Mouse (Mus musculus) T-cell, adult 66 days (primary cell): ENCODE measurements around the gene 2310061I04Rik. TPM values are rescaled to one million over a fixed set of nuclear protein-coding genes. Genes with fewer than 3 reads are reported as not detected.

Experiments
- total RNA-seq, 2 experiments: library from RNA; stranded (reverse); gene quantifications; 3 replicates in 1 of 2; 4 replicates in 1 of 2; pipeline ENCODE4 v1.2.4; 2023

Gene 2310061I04Rik
- total RNA-seq, result 10 to 100 TPM; 26.8 to 30.6 TPM

GRCm38 (mm10) chr17:35896781-35897643 lies at the start of gene 2310061I04Rik:
2310061I04Rik (minus strand) TSS chr17:35897431.

GRCm38 (mm10) chr17:35916297-35917142 lies 19.3 kb upstream of the 2310061I04Rik start, which contains the start of the genes Mrps18b and Ppp1r10:
Mrps18b (minus strand) TSS chr17:35916389.
Ppp1r10 (plus strand) TSS chr17:35916434.

GRCm38 (mm10) chr17:35909919-35910369 lies 12.7 kb upstream of the 2310061I04Rik start, which contains the start of gene Atat1:
Atat1 (minus strand) TSS chr17:35910075.

GRCm38 (mm10) chr17:35879245-35880057 lies 17.8 kb downstream of the 2310061I04Rik start, which contains the start of gene Dhx16:
Dhx16 (plus strand) TSS chr17:35879819.

GRCm38 (mm10) chr17:35865481-35866280 lies 31.6 kb downstream of the 2310061I04Rik start, which contains the start of gene Ppp1r18:
Ppp1r18 (plus strand) TSS chr17:35865593.

GRCm38 (mm10) chr17:35861198-35861857 lies 35.9 kb downstream of the 2310061I04Rik start, which contains the start of gene Nrm:
Nrm (plus strand) TSS chr17:35861318.

Other genes with a start within 250 kb of the 2310061I04Rik start
- 10 to 100 TPM; 44.8 to 58.6 TPM for gene Vars2, start 229.8 kb downstream of the 2310061I04Rik start, total RNA-seq
- 10 to 100 TPM; 13.8 to 18.2 TPM for gene Gtf2h4, start 223.7 kb downstream of the 2310061I04Rik start, total RNA-seq
- gene Ddr1, start 192.8 kb downstream of the 2310061I04Rik start, total RNA-seq, result 10 to 100 TPM; 13.6 to 16.9 TPM
- gene Ier3, start 75.7 kb downstream of the 2310061I04Rik start, total RNA-seq, result 10 to 100 TPM; 11.6 to 12.6 TPM
- 10 to 100 TPM; 44.7 to 60.4 TPM for gene Flot1, start 74.2 kb downstream of the 2310061I04Rik start, total RNA-seq
- gene Tubb5, start 59.1 kb downstream of the 2310061I04Rik start, total RNA-seq, result 100 to 1,000 TPM; 597 to 644 TPM
- 10 to 100 TPM; 69.1 to 70.7 TPM for gene Mdc1, start 55.9 kb downstream of the 2310061I04Rik start, total RNA-seq
- 10 to 100 TPM; 17.7 to 25.2 TPM for gene Nrm, start 36.1 kb downstream of the 2310061I04Rik start, total RNA-seq
- gene Ppp1r18, start 31.8 kb downstream of the 2310061I04Rik start, total RNA-seq, result 100 to 1,000 TPM; 274 to 296 TPM
- 100 to 1,000 TPM; 115 to 129 TPM for gene Dhx16, start 17.6 kb downstream of the 2310061I04Rik start, total RNA-seq
- 10 to 100 TPM in 1 of 2 experiments, 1 to 10 TPM in 1; 8.6 to 18.5 TPM for gene Atat1, start 12.6 kb upstream of the 2310061I04Rik start, total RNA-seq
- 10 to 100 TPM; 56.9 to 67.4 TPM for gene Mrps18b, start 19.0 kb upstream of the 2310061I04Rik start, total RNA-seq
- gene Ppp1r10, start 19.0 kb upstream of the 2310061I04Rik start, total RNA-seq, result 100 to 1,000 TPM; 143 to 144 TPM
- 100 to 1,000 TPM; 126 to 131 TPM for gene Abcf1, start 72.3 kb upstream of the 2310061I04Rik start, total RNA-seq
- gene Gnl1, start 82.4 kb upstream of the 2310061I04Rik start, total RNA-seq, result 10 to 100 TPM; 57.6 to 66.0 TPM
- gene Prr3, start 82.8 kb upstream of the 2310061I04Rik start, total RNA-seq, result 10 to 100 TPM; 48.3 to 58.1 TPM
- gene H2-T24, start 123.1 kb upstream of the 2310061I04Rik start, total RNA-seq, result 10 to 100 TPM; 23.1 to 34.7 TPM
- 100 to 1,000 TPM; 319 to 355 TPM for gene H2-T23, start 135.4 kb upstream of the 2310061I04Rik start, total RNA-seq
- gene H2-T22, start 145.3 kb upstream of the 2310061I04Rik start, total RNA-seq, result 100 to 1,000 TPM; 195 to 209 TPM
- gene Gm6034, start 145.5 kb upstream of the 2310061I04Rik start, total RNA-seq, result 1 to 10 TPM; 1.7 to 2.2 TPM
- 10 to 100 TPM; 95.4 to 96.7 TPM for gene Gm11127, start 160.9 kb upstream of the 2310061I04Rik start, total RNA-seq
- 10 to 100 TPM; 13.9 to 15.9 TPM for gene Gm19684, start 224.2 kb upstream of the 2310061I04Rik start, total RNA-seq
- 10 to 100 TPM; 18.1 to 21.9 TPM for gene Gm7030, start 232.0 kb upstream of the 2310061I04Rik start, total RNA-seq